Mouse (Mus musculus) embryonic fibroblast, embryonic 13.5 days (primary cell): ENCODE measurements around the gene Csrp2.

Experiments
- CTCF ChIP-seq: IDR thresholded peaks from 2 replicates; pipeline ENCODE4 v1.5.1; 2011; ENCODE audit warnings: mild to moderate bottlenecking, control low read depth, low read length, moderate library complexity, borderline replicate concordance; ENCODE audit not compliant: insufficient read depth
- POLR2A ChIP-seq: IDR thresholded peaks from 2 replicates; pipeline ENCODE4 v1.6.1; 2011; ENCODE audit warnings: low read depth, mild to moderate bottlenecking, control low read depth, low read length, moderate library complexity

GRCm38 (mm10) chr10:110958879-110959278 lies 39.3 kb downstream of the Csrp2 start:
- TF ChIP-seq CTCF (no peak), POLR2A (no peak)
